Mouse (Mus musculus) megakaryocyte, embryonic 14.5 days (primary cell): ENCODE data around the gene Tuba8. TPM values are rescaled to one million over a fixed set of nuclear protein-coding genes. Genes with fewer than 3 reads are reported as not detected.

ENCODE experiments used
- H3K27me3 ChIP-seq: replicated peaks from 2 replicates; pipeline ENCODE3; 2012; ENCODE audit warnings: inconsistent platforms
- H3K36me3 ChIP-seq: replicated peaks from 2 replicates; pipeline ENCODE3; 2012; ENCODE audit warnings: low read length, inconsistent platforms, mixed read lengths
- H3K4me1 ChIP-seq: 2 replicates; pipeline ENCODE4 v1.6.1; 2012; ENCODE audit warnings: inconsistent platforms
- H3K4me3 ChIP-seq: replicated peaks from 2 replicates; pipeline ENCODE3; 2012; ENCODE audit warnings: moderate library complexity, mild to moderate bottlenecking, inconsistent platforms
- H3K9me3 ChIP-seq: 2 replicates; pipeline ENCODE4 v1.6.1; 2012; ENCODE audit warnings: inconsistent platforms
- FLI1 ChIP-seq: IDR thresholded peaks from 2 replicates; pipeline ENCODE4 v1.6.1; 2012; ENCODE audit warnings: low read length, inconsistent platforms, mixed read lengths
- GATA1 ChIP-seq: IDR thresholded peaks from 3 replicates; pipeline ENCODE4 v1.6.1; 2012; ENCODE audit warnings: mixed read lengths, low read length, inconsistent platforms, borderline replicate concordance
- polyA plus RNA-seq: library from polyadenylated mRNA; stranded (reverse); fragments of >175 nt; gene quantifications from 2 replicates; pipeline ENCODE4 v1.2.3, GENCODE M21; 2012; ENCODE audit warnings: low replicate concordance; ENCODE audit not compliant: insufficient read depth

The Tuba8 gene
- polyA plus RNA-seq, 1 experiment = 120 TPM

DNA sequence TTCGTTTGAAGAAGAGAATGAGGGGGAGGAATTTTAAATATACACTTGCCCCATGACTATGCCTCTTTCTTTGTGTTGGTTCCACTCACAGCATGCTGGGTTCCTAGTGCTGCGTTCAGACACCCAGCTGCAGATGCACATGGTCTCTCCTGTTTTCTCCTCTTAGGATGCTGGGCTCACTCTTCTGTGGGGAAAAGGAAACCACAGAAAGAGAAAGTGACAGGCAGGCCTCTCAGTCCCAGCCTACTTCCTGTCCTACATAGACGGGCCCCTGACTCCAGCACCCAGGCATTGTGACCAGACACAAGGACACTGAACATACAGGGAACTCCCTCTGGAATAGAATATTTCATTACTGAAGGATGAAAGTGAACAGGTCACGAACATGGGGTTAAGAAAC is 15.5 kb downstream of the Tuba8 start:
- H3K9me3 ChIP-seq = no peaks in the 10 kb centered on the region; the same call in 1 of the 2 replicates
- peaks cover 87% of the 10 kb centered on the region for H3K36me3 ChIP-seq
- peaks cover 97% of the 10 kb centered on the region for H3K4me1 ChIP-seq
- 0 out of 2 replicates have a peak, but pooled peaks have one; percentile 31 for TF ChIP-seq FLI1
- no peak for TF ChIP-seq GATA1
- H3K27me3 ChIP-seq = no peaks in the 10 kb centered on the region
- peak overlapping the region; percentile 89 for H3K4me3 ChIP-seq

DNA sequence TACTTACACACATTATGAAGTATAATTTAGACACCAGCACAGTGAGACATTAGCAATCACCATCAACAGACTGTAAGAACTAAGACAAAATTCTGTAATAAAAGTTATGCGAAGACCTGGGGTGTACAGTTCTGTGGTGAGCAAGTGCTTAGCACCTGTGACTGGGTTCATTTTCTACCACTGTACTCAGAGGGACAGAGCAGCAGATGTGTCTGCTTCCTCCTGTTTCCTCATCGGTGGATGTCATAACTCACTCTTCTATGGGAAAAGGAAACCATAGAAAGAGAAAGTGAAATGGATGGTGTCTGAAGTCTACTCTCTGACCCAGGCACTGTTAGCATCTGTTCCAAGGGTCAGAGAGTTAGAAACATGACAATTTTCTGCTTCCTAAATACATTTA is 16.2 kb downstream of the Tuba8 start:
- TF ChIP-seq GATA1 (no peak), FLI1 (no peak)
- Histone ChIP-seq H3K36me3 (peaks cover 86% of the 10 kb centered on the region), H3K4me3 (peak overlapping the region; percentile 89), H3K9me3 (no peaks in the 10 kb centered on the region; the same call in 1 of the 2 replicates), H3K27me3 (no peaks in the 10 kb centered on the region), H3K4me1 (peaks cover 97% of the 10 kb centered on the region)

DNA sequence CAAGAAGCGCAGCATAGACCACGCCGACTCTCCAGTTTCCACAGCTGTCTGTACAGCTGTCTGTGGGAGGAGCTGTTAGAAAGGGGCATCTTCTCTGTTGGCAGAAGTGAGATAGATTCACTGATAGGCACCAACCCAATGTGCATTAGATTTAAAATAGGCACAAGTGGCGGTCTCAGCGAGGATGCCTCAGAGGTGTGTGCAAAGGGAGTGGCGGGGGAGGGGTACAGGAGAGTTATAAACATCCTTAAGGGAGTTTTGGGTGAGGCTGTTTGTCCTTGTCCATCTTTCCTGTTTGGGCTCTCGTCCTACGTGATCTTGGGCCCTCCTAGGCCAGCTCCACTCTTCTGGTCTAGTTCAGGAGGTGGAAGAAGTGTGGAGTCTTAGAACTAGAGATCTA is 17.9 kb downstream of the Tuba8 start:
- H3K9me3 ChIP-seq = no peaks in the 10 kb centered on the region; the same call in 1 of the 2 replicates

GRCm38 (mm10) chr6:121232652-121233051 is 22.2 kb downstream of the Tuba8 start:
- H3K9me3 ChIP-seq = no peaks in the 10 kb centered on the region; the same call in 1 of the 2 replicates
- no peaks in the 10 kb centered on the region for H3K27me3 ChIP-seq
- TF ChIP-seq FLI1 (no peak), GATA1 (no peak)
- H3K36me3 ChIP-seq = peaks cover 58% of the 10 kb centered on the region
- peaks cover 84% of the 10 kb centered on the region for H3K4me1 ChIP-seq
- H3K4me3 ChIP-seq = no peak overlapping the region

More for the DNA sequence above, 17.9 kb downstream of the Tuba8 start:
- Histone ChIP-seq H3K27me3 (no peaks in the 10 kb centered on the region), H3K4me1 (peaks cover 97% of the 10 kb centered on the region), H3K4me3 (no peak overlapping the region), H3K36me3 (peaks cover 84% of the 10 kb centered on the region)
- no peak for TF ChIP-seq FLI1
- TF ChIP-seq GATA1 = no peak

DNA sequence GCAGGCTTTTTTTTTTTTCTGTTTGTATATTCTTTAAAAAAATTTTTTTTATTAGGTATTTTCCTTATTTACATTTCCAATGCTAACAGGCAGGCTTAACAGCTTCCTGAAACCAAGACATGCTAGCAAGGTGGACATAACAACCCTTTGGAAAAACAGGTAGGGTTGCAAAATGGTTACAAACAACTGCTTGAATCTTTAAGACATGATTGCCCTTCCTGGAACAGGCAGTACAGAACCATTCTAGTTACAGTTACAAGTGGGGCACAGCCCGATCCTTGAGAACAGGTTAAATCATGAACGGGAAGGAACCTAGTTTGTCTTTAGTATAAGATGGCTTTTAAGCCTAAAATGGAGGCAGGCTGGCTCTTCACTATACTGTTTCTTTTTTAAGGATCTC is 25.9 kb downstream of the Tuba8 start:
- TF ChIP-seq GATA1 (no peak), FLI1 (no peak)
- peaks cover 83% of the 10 kb centered on the region for H3K4me1 ChIP-seq
- no peaks in the 10 kb centered on the region for H3K9me3 ChIP-seq
- H3K27me3 ChIP-seq = no peaks in the 10 kb centered on the region
- H3K4me3 ChIP-seq = no peak overlapping the region
- peaks cover 33% of the 10 kb centered on the region for H3K36me3 ChIP-seq

- Histone ChIP-seq H3K9me3 (no peaks in the 10 kb centered on the region), H3K27me3 (no peaks in the 10 kb centered on the region), H3K4me3 (no peak overlapping the region), H3K4me1 (peaks cover 83% of the 10 kb centered on the region), H3K36me3 (peaks cover 24% of the 10 kb centered on the region)
- no peak for TF ChIP-seq GATA1
- no peak for TF ChIP-seq FLI1
Observed at GRCm38 (mm10) chr6:121238209-121238608, 27.7 kb downstream of the Tuba8 start.

DNA sequence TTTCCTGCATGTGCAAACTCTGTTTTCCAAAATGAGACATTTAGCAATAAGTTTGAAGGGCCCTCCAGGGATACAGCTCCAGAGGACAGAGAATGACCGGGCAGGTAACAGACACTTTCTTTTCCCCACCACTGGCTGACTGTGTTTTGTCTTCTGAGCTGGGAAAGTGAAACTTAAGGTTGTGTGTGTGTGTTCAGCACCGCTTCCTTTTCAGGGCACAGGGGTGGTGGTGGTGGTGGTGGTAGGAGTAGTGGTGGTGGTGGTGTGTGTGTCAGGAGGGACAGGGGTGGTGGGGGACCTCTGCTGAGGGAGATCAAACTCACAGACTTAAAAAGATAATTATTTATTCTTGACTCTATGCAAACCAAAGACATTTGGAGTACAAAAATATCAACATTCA is 31.3 kb downstream of the Tuba8 start:
- Histone ChIP-seq H3K4me3 (peak overlapping the region; percentile 78), H3K4me1 (peaks cover 82% of the 10 kb centered on the region), H3K9me3 (no peaks in the 10 kb centered on the region), H3K27me3 (no peaks in the 10 kb centered on the region), H3K36me3 (peaks cover 22% of the 10 kb centered on the region)
- no peak for TF ChIP-seq GATA1
- no peak for TF ChIP-seq FLI1

- TF ChIP-seq FLI1 (no peak), GATA1 (no peak)
- peaks cover 88% of the 10 kb centered on the region for H3K4me1 ChIP-seq
Observed at GRCm38 (mm10) chr6:121243161-121243560, 32.7 kb downstream of the Tuba8 start.

DNA sequence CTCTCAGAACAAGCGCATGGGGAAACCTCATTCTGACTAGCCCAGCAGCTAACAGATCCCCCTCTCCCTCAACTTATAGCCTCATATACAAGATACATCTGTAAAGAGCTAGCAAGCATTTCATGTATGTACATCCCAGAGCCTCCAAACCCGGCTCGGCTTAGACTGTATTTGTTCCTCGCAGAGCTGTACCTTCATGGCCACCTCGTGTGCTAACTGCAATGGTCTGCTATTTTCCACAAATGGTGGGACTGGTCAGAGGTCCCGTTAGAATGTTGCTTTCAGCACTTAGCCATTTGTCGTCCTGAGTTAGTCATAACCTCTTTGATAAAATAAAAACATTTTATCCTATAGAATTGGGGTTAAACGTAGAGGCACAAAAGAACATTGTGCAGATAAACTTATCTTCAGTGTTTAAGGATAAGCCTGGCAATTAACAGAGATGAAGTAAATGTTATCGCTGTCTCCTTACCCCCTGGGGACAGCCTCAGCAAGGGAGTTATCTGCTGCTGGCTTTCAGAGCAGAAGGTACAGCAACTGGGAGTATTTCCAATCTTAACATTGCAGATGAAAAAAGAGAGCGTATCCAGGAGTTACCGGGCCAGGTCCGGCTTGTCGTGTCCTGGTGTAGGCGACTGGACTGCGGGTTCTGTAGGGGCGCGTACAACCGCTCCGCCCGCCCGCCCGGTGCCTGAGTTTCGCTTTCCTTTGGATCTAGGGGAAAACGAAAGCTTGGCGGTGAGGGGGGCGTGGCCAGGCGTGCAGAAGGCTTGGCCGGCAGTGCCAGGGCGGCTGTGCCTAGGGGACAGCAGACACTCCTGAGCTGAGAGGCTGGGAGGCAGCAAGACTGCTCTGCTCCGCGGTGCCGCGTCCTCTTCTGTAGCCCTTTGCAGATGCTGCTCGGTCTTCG is 34.9 kb downstream of the Tuba8 start, which contains the start of gene Usp18:
Usp18 (plus strand) TSS at position 780 of the 910 bp plus-strand sequence.
- peaks cover 89% of the 10 kb centered on the region for H3K4me1 ChIP-seq
- TF ChIP-seq GATA1 = no peak
- TF ChIP-seq FLI1 = no peak
- peak within 1 kb of the TSS; percentile 96 for H3K4me3 ChIP-seq
- H3K27me3 ChIP-seq = no peaks in the 10 kb centered on the region
- no peaks in the 10 kb centered on the region for H3K9me3 ChIP-seq
- H3K36me3 ChIP-seq = peaks cover 29% of the 10 kb centered on the region

More at GRCm38 (mm10) chr6:121243161-121243560, 32.7 kb downstream of the Tuba8 start:
- Histone ChIP-seq H3K9me3 (no peaks in the 10 kb centered on the region), H3K36me3 (peaks cover 20% of the 10 kb centered on the region), H3K4me3 (peak overlapping the region; percentile 70), H3K27me3 (no peaks in the 10 kb centered on the region)

DNA sequence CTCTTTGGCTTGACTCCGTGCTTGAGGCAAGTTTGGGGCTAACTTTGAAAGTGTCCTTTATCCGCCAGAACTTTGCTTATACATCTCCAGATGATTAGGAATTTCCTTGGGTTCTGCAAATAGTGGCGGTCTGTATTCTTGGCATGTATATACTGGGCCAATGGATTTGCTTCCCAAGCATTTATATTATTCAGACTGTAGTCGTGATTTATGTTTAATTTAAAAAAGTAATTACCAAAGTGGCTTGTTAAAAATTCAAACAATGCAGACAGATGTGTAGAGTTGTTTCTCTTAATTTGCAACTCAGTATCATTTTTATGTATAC is 35.5 kb downstream of the Tuba8 start:
- H3K27me3 ChIP-seq = no peaks in the 10 kb centered on the region
- no peaks in the 10 kb centered on the region for H3K9me3 ChIP-seq
- no peak for TF ChIP-seq GATA1
- no peak for TF ChIP-seq FLI1
- peaks cover 33% of the 10 kb centered on the region for H3K36me3 ChIP-seq
- H3K4me1 ChIP-seq = peaks cover 89% of the 10 kb centered on the region
- H3K4me3 ChIP-seq = peak overlapping the region; percentile 96

DNA sequence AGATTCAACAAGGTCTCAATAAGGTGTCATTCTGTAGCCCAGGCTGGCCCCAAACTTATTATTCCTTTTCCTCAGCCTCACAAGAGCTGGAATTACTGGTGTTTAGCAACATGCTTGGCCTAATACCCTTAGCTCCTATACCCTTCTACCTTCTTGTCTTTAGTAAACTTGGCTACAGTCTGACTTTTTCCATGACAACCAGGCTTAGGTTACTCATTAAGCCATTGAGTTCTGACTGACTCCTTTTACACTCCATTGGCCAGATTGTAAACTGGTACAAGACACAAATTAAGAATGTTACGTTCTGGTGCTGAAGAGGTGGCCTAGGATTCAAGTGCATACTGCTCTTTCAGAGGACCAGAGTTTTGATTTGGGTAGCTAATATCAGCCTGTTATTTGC is 39.9 kb downstream of the Tuba8 start:
- TF ChIP-seq FLI1 = no peak
- no peak for TF ChIP-seq GATA1
- Histone ChIP-seq H3K4me1 (peaks cover 68% of the 10 kb centered on the region), H3K27me3 (no peaks in the 10 kb centered on the region), H3K4me3 (no peak overlapping the region), H3K9me3 (no peaks in the 10 kb centered on the region), H3K36me3 (peaks cover 52% of the 10 kb centered on the region)
